Mouse (Mus musculus): ENCODE results near the gene Moap1. TPM values are rescaled to one million over a fixed set of nuclear protein-coding genes. Genes with fewer than 3 reads are reported as not detected.

Moap1 gene
- polyA plus RNA-seq, 1 experiment from 2014 or later: 33.9 TPM

GRCm38 (mm10) chr12:102733381-102733780, 10.1 kb downstream of the Moap1 start:
- DNase-seq (ENCODE audit: low spot score) (peak; percentile 82), ATAC-seq (ENCODE audit: insufficient number of reproducible peaks, low FRiP score, low TSS enrichment, low read depth) (no peak)
- peaks cover 19% of the 10 kb centered on the region for H3K4me1 ChIP-seq (ENCODE audit: control insufficient read depth, insufficient read depth, low read length)
- 12% methylated on average over 5 of the region's 5 CpGs for WGBS
- H3K27ac ChIP-seq (replicated peaks; ENCODE audit: low read depth, low read length): no peak overlapping the region
- no peak overlapping the region for H3K9ac ChIP-seq (ENCODE audit: low read length)
- no peaks in the 10 kb centered on the region for H3K9me3 ChIP-seq (ENCODE audit: control insufficient read depth, low read length)
- H3K4me2 ChIP-seq (ENCODE audit: low read depth, severe bottlenecking): no peak overlapping the region
- no peak overlapping the region for H3K4me3 ChIP-seq (ENCODE audit: low read depth, low read length)
- no peaks in the 10 kb centered on the region for H3K27me3 ChIP-seq (ENCODE audit: control insufficient read depth, insufficient read depth, low read length)
- no peaks in the 10 kb centered on the region for H3K36me3 ChIP-seq (ENCODE audit: control insufficient read depth, insufficient read depth, low read length)

DNA sequence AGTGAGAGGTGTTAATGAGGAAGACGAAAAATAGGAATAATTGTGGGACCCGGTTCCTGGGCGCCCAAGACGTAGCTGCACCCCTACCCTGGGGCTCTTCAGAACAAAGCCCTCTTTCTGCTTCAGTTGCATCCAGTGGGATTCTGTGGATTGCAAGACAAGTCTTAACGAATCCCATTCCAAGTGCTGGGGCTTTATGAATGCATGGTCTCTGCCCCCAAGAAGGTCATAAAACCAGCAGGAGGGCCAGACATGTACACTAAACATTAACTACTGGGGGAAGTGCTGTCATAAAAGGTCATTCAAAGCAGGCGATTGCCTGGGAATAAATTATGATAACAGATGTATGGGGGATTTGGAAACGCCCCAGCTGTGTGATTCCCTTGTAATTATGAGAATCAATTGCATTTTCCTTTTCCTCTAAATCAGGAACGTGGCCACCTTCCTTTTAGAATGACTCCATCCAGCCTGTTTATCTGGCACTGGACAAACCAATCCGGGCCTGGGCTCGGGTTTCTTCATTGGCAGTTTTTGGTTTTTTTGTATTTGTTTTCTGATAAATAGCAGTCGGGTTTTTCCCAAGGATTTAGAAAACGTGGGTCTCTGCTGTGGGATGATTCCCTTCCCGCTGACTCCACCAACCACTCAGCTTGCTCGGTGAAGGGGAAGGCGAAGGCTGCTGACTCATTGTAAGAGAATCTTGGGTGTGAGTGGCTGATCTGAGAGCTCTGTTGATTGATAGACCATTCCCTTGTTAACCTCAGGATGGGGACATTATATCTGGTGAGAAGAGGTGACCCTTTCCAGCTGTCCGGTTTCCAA, 12.5 kb downstream of the Moap1 start:
- peak; percentile 51 for DNase-seq (ENCODE audit: low spot score)
- Histone ChIP-seq H3K4me2 (ENCODE audit: low read depth, severe bottlenecking) (peak overlapping the region; percentile 34), H3K9me3 (ENCODE audit: control insufficient read depth, low read length) (no peaks in the 10 kb centered on the region), H3K4me3 (ENCODE audit: low read depth, low read length) (peak overlapping the region; percentile 12; the same call in 1 of the 2 replicates), H3K9ac (ENCODE audit: low read length) (peak overlapping the region; percentile 34), H3K36me3 (ENCODE audit: control insufficient read depth, insufficient read depth, low read length) (no peaks in the 10 kb centered on the region), H3K4me1 (ENCODE audit: control insufficient read depth, insufficient read depth, low read length) (peaks cover 19% of the 10 kb centered on the region), H3K27me3 (ENCODE audit: control insufficient read depth, insufficient read depth, low read length) (no peaks in the 10 kb centered on the region), H3K27ac (replicated peaks; ENCODE audit: low read depth, low read length) (peak overlapping the region; percentile 96)
- WGBS: 22% methylated on average over 16 of the region's 16 CpGs
- peak; percentile 76 for ATAC-seq (ENCODE audit: insufficient number of reproducible peaks, low FRiP score, low TSS enrichment, low read depth)

- ATAC-seq (ENCODE audit: insufficient number of reproducible peaks, low FRiP score, low TSS enrichment, low read depth): peak; percentile 97
- Histone ChIP-seq H3K27ac (replicated peaks; ENCODE audit: low read depth, low read length) (peak overlapping the region; percentile 96), H3K9ac (ENCODE audit: low read length) (peak overlapping the region; percentile 40), H3K36me3 (ENCODE audit: control insufficient read depth, insufficient read depth, low read length) (no peaks in the 10 kb centered on the region), H3K4me2 (ENCODE audit: low read depth, severe bottlenecking) (peak overlapping the region; percentile 34), H3K27me3 (ENCODE audit: control insufficient read depth, insufficient read depth, low read length) (no peaks in the 10 kb centered on the region), H3K9me3 (ENCODE audit: control insufficient read depth, low read length) (no peaks in the 10 kb centered on the region), H3K4me3 (ENCODE audit: low read depth, low read length) (peak overlapping the region; percentile 14; the same call in 1 of the 2 replicates), H3K4me1 (ENCODE audit: control insufficient read depth, insufficient read depth, low read length) (peaks cover 19% of the 10 kb centered on the region)
- WGBS: 28% methylated on average over 26 of the region's 26 CpGs
- DNase-seq (ENCODE audit: low spot score): peak; percentile 93
These were observed 13.3 kb downstream of the Moap1 start for GRCm38 (mm10) chr12:102729855-102730797.

DNA sequence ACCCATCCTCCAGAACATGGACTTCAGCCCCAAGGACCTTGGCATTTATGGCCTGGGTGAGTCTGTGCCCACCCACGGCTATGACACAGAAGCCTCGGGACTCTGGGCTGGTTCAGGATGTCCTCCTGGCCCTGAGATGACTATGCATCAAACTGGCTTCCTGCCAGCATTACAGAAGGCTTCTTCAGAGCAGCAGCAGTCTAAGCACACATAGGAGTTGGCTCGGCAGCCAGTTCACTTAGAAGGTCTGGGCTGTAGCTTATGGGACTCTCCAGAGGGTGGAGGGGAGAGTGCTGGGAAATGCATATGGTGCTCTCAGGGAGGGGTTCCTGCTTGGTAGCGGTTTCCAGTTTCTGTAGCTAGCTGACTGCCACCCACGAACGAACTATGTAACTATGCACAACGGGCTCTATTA, 17.7 kb downstream of the Moap1 start:
- DNase-seq (ENCODE audit: low spot score) (no peak), ATAC-seq (ENCODE audit: insufficient number of reproducible peaks, low FRiP score, low TSS enrichment, low read depth) (no peak)
- Histone ChIP-seq H3K9ac (ENCODE audit: low read length) (no peak overlapping the region), H3K9me3 (ENCODE audit: control insufficient read depth, low read length) (no peaks in the 10 kb centered on the region), H3K4me3 (ENCODE audit: low read depth, low read length) (no peak overlapping the region), H3K4me2 (ENCODE audit: low read depth, severe bottlenecking) (no peak overlapping the region), H3K4me1 (ENCODE audit: control insufficient read depth, insufficient read depth, low read length) (peaks cover 11% of the 10 kb centered on the region; the same call in 1 of the 2 replicates), H3K27ac (replicated peaks; ENCODE audit: low read depth, low read length) (no peak overlapping the region), H3K27me3 (ENCODE audit: control insufficient read depth, insufficient read depth, low read length) (no peaks in the 10 kb centered on the region), H3K36me3 (ENCODE audit: control insufficient read depth, insufficient read depth, low read length) (no peaks in the 10 kb centered on the region)
- WGBS: 71% methylated on average over 7 of the region's 7 CpGs

DNA sequence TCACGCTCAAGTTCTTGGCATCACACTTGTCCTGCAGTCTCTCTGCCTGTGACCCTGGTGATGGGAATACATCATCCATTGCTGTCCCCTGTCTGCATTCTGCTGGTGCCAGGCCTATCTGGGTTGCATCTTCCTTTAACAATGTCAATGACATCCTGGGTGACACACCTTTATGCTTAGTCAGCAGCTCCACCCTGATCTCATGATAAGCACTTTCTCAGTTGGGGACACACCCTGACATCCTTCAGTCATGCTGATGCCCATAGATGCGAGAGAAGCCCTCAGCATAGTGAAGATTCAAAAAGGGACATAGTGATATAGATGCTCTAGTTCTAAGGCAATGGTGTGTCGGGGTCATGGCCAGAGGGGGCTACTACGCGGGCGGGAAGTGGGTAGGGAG, 18.3 kb downstream of the Moap1 start:
- Histone ChIP-seq H3K4me3 (ENCODE audit: low read depth, low read length) (no peak overlapping the region), H3K9me3 (ENCODE audit: control insufficient read depth, low read length) (no peaks in the 10 kb centered on the region), H3K4me2 (ENCODE audit: low read depth, severe bottlenecking) (no peak overlapping the region), H3K27ac (replicated peaks; ENCODE audit: low read depth, low read length) (no peak overlapping the region), H3K27me3 (ENCODE audit: control insufficient read depth, insufficient read depth, low read length) (no peaks in the 10 kb centered on the region), H3K9ac (ENCODE audit: low read length) (no peak overlapping the region), H3K4me1 (ENCODE audit: control insufficient read depth, insufficient read depth, low read length) (peaks cover 6% of the 10 kb centered on the region; the same call in 1 of the 2 replicates), H3K36me3 (ENCODE audit: control insufficient read depth, insufficient read depth, low read length) (no peaks in the 10 kb centered on the region)
- 93% methylated on average over 6 of the region's 6 CpGs for WGBS
- ATAC-seq (ENCODE audit: insufficient number of reproducible peaks, low FRiP score, low TSS enrichment, low read depth): no peak
- no peak for DNase-seq (ENCODE audit: low spot score)

- ATAC-seq (ENCODE audit: insufficient number of reproducible peaks, low FRiP score, low TSS enrichment, low read depth): no peak
- Histone ChIP-seq H3K4me2 (ENCODE audit: low read depth, severe bottlenecking) (no peak overlapping the region), H3K9ac (ENCODE audit: low read length) (no peak overlapping the region), H3K36me3 (ENCODE audit: control insufficient read depth, insufficient read depth, low read length) (no peaks in the 10 kb centered on the region), H3K27ac (replicated peaks; ENCODE audit: low read depth, low read length) (no peak overlapping the region), H3K4me3 (ENCODE audit: low read depth, low read length) (no peak overlapping the region), H3K4me1 (ENCODE audit: control insufficient read depth, insufficient read depth, low read length) (no peaks in the 10 kb centered on the region), H3K9me3 (ENCODE audit: control insufficient read depth, low read length) (no peaks in the 10 kb centered on the region), H3K27me3 (ENCODE audit: control insufficient read depth, insufficient read depth, low read length) (no peaks in the 10 kb centered on the region)
- 67% methylated on average over 6 of the region's 6 CpGs for WGBS
- no peak for DNase-seq (ENCODE audit: low spot score)
These were observed 19.6 kb downstream of the Moap1 start for GRCm38 (mm10) chr12:102723861-102724260.

DNA sequence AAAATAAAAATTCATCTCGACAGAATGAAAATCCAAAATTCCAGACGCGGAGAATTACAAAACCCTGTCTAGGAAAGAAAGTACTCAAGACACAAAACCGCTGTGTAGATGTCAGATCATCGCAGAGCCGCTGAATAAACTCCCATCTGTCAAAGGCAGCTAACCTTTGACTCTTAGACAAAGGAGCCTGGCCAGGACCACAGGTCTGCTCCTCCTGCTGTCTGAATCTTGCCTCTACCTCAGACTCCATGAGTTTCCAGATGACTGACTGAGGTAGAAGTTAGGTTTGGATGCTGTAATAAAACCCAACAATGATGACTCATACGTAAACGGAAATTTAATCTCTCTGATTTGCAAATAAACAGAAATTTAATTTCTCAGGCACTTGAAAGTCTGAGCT, 20.5 kb downstream of the Moap1 start:
- Histone ChIP-seq H3K27ac (replicated peaks; ENCODE audit: low read depth, low read length) (no peak overlapping the region), H3K36me3 (ENCODE audit: control insufficient read depth, insufficient read depth, low read length) (no peaks in the 10 kb centered on the region), H3K4me3 (ENCODE audit: low read depth, low read length) (no peak overlapping the region), H3K4me1 (ENCODE audit: control insufficient read depth, insufficient read depth, low read length) (no peaks in the 10 kb centered on the region), H3K9me3 (ENCODE audit: control insufficient read depth, low read length) (no peaks in the 10 kb centered on the region), H3K9ac (ENCODE audit: low read length) (no peak overlapping the region), H3K4me2 (ENCODE audit: low read depth, severe bottlenecking) (no peak overlapping the region), H3K27me3 (ENCODE audit: control insufficient read depth, insufficient read depth, low read length) (no peaks in the 10 kb centered on the region)
- no peak for ATAC-seq (ENCODE audit: insufficient number of reproducible peaks, low FRiP score, low TSS enrichment, low read depth)
- DNase-seq (ENCODE audit: low spot score): no peak
- WGBS: 81% methylated on average over 8 of the region's 8 CpGs

DNA sequence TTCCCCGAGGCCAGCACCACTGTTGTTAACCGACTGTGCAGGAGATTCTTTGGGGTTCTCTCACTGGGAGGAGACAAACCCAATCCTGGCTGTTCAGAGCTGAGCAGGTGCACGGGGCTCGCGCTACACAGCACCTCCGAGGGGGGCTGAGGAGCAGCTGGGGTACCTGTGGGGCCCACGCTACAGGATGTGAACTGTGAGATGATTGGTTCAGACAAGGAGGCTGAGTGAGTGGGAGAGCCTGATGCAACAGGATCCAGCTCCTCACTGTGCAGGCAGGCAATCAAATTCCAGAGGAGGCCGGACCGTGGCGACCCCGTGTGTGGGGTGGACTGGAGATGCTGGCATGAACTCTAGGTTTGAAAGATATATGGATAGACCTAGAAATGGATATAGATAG, 21.0 kb downstream of the Moap1 start:
- no peak overlapping the region for H3K27ac ChIP-seq (replicated peaks; ENCODE audit: low read depth, low read length)
- DNase-seq (ENCODE audit: low spot score) (no peak), ATAC-seq (ENCODE audit: insufficient number of reproducible peaks, low FRiP score, low TSS enrichment, low read depth) (no peak)
- WGBS: 60% methylated on average over 11 of the region's 11 CpGs
- H3K36me3 ChIP-seq (ENCODE audit: control insufficient read depth, insufficient read depth, low read length): no peaks in the 10 kb centered on the region
- H3K9me3 ChIP-seq (ENCODE audit: control insufficient read depth, low read length): no peaks in the 10 kb centered on the region
- no peaks in the 10 kb centered on the region for H3K27me3 ChIP-seq (ENCODE audit: control insufficient read depth, insufficient read depth, low read length)
- H3K9ac ChIP-seq (ENCODE audit: low read length): no peak overlapping the region
- H3K4me2 ChIP-seq (ENCODE audit: low read depth, severe bottlenecking): no peak overlapping the region
- no peak overlapping the region for H3K4me3 ChIP-seq (ENCODE audit: low read depth, low read length)
- no peaks in the 10 kb centered on the region for H3K4me1 ChIP-seq (ENCODE audit: control insufficient read depth, insufficient read depth, low read length)

All from limb, embryonic 11.5 days (tissue).